Mouse (Mus musculus) lung, embryonic 15.5 days (tissue): ENCODE data around the gene Hoxd3. TPM values are rescaled to one million over a fixed set of nuclear protein-coding genes. Genes with fewer than 3 reads are reported as not detected.

Source experiments
- ATAC-seq: fragments of 200-750 bp; cut with Nextera tagmentation; 2 replicates; pipeline ENCODE4 v1.8.0; 2017; ENCODE audit warnings: moderate number of reproducible peaks, borderline replicate concordance; ENCODE audit not compliant: low FRiP score, low TSS enrichment; ENCODE audit errors: extremely low read depth
- H3K27ac ChIP-seq: fragments of 300-500 bp; sonication (generic); 2 replicates; pipeline ENCODE4 v1.5.1; 2015; ENCODE audit warnings: moderate library complexity, mild to moderate bottlenecking, inconsistent platforms
- H3K27me3 ChIP-seq: fragments of 300-500 bp; sonication (generic); 2 replicates; pipeline ENCODE4 v1.6.1; 2015; ENCODE audit warnings: inconsistent platforms
- H3K36me3 ChIP-seq: fragments of 300-500 bp; sonication (generic); 2 replicates; pipeline ENCODE4 v1.6.1; 2015; ENCODE audit warnings: inconsistent platforms
- H3K4me1 ChIP-seq: fragments of 300-500 bp; sonication (generic); 2 replicates; pipeline ENCODE4 v1.6.1; 2015; ENCODE audit warnings: inconsistent platforms
- H3K4me2 ChIP-seq: fragments of 300-500 bp; sonication (generic); 2 replicates; pipeline ENCODE4 v1.6.1; 2015; ENCODE audit warnings: inconsistent platforms, mild to moderate bottlenecking, moderate library complexity
- H3K4me3 ChIP-seq: fragments of 300-500 bp; sonication (generic); 2 replicates; pipeline ENCODE4 v1.5.1; 2015; ENCODE audit warnings: mild to moderate bottlenecking, inconsistent platforms
- H3K9ac ChIP-seq: fragments of 300-500 bp; sonication (generic); 2 replicates; pipeline ENCODE4 v1.6.1; 2015; ENCODE audit warnings: inconsistent platforms
- H3K9me3 ChIP-seq: fragments of 300-500 bp; sonication (generic); 2 replicates; pipeline ENCODE4 v1.6.1; 2016; ENCODE audit warnings: inconsistent platforms
- WGBS: fragments of 180-500 bp; shearing (Covaris S2); methylation state at CpG from one replicate; pipeline ENCODE4 v1.1.7; 2015; 5-methylcytosine and 5-hydroxymethylcytosine counted together
- polyA plus RNA-seq: library from polyadenylated mRNA; unstranded; fragments of >200 nt; fragmentation: Nextera tagmentation; extraction: Ambion mirVana; gene quantifications from 2 replicates; pipeline ENCODE4 v1.2.1, GENCODE M21; 2015

The Hoxd3 gene
- polyA plus RNA-seq, 1 experiment from 2014 or later: 0.67 TPM

DNA sequence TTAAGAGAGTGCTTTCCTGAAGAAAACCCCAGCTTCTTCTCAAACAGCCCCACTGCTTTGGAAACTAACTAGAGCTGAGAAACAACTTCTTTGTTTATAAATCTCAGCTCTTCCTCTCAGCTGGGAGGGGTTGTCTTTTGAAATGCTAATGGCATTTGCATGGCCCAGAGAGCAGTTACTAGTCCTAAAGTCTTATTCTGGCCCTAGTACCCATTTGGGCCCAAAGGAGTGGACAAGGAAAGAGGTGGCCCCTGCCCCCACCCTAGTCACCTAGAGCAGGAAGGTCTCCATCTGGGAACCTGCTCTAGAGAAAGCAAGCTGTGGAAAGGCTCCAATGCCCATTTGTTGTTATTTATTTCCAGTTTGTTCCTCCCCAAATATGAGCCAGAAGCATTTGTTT, 19.3 kb downstream of the Hoxd3 start:
- no peak overlapping the region for H3K4me3 ChIP-seq
- H3K9me3 ChIP-seq: no peaks in the 10 kb centered on the region
- no peak for ATAC-seq
- no peak overlapping the region for H3K4me2 ChIP-seq
- H3K27me3 ChIP-seq: peaks cover 99% of the 10 kb centered on the region
- H3K4me1 ChIP-seq: peaks cover 10% of the 10 kb centered on the region; the same call in 1 of the 2 replicates
- no peaks in the 10 kb centered on the region for H3K36me3 ChIP-seq
- no peak overlapping the region for H3K9ac ChIP-seq
- no peak overlapping the region for H3K27ac ChIP-seq

DNA sequence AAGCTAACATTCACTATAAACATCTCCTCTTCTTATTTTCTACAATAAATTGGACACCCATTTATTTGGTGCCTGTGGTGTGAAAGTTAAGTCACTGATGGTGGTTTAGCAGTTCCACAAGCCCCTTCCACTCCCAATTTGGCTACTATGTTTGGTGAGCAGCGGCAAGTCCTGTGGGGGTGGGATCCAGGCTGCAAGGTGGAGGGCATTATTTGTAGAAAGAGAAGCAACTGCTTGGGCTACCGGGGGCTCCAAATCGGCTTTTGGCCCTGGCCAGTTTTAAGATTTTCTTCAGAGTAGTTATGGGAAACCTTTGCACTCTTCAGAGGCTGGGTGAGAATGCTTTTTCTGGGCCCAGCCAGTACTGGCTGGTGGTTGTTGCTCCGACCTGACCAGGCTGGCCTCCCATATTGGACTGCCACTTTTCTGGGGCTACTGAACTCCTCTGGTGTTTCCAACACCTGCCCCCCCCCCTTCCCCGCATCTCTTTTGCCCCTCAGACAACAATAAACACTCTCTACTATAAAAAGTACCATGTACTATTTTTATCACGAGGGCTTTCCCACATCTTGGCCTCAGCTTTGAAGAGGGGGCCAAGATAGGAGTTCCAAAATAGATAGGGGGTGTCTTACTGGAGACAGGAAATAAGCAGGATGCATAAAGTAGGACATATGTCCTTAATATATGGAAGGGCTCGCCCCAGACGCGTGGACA, 20.2 kb downstream of the Hoxd3 start:
- no peak for ATAC-seq
- Histone ChIP-seq H3K36me3 (no peaks in the 10 kb centered on the region), H3K27me3 (peaks cover 99% of the 10 kb centered on the region), H3K9me3 (no peaks in the 10 kb centered on the region), H3K4me2 (no peak overlapping the region), H3K9ac (no peak overlapping the region), H3K27ac (no peak overlapping the region), H3K4me1 (peaks cover 12% of the 10 kb centered on the region; the same call in 1 of the 2 replicates), H3K4me3 (no peak overlapping the region)
- WGBS: 12% methylated on average over 9 of the region's 9 CpGs

DNA sequence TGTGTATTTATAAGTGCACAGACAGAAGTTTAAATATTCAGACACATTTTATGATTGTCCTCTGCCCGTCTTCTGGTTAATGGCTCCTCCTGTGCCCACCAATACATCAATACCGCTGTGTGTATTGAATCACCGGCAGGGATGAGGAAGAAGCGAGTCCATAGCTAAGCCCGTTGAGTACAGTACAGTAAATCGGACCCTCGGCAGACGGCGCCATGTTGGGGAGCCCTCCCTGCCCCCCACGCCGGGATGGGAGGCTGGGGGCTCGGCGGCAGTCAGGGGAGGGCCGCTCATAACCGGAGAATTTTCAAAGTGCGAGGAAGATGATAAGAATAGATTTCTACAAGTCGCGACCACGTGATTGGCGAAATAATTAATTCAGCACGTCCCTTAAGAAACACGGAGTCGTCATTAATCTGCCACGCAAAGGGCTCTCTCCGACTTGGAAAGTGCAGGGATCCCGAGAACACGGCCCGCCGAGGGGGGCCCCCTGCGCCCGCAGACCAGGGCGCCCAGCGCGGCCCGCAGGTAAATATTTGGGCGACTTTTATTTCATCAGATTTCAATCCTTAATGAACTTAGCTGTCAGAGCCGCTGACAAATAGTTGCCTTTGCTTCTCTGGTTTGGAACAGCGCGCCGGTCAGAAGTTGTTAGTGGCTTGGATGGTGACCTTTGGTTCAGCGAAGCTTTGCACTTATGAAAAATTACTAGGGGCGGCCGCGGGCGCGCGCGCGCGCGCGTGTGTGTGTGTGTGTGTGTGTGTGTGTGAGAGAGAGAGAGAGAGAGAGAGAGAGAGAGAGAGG, 21.0 kb downstream of the Hoxd3 start:
- Histone ChIP-seq H3K27ac (no peak overlapping the region), H3K9me3 (no peaks in the 10 kb centered on the region), H3K4me2 (0 out of 2 replicates have a peak overlapping the region, but pooled peaks have one; percentile 10), H3K4me1 (peaks cover 12% of the 10 kb centered on the region; the same call in 1 of the 2 replicates), H3K9ac (no peak overlapping the region), H3K27me3 (peaks cover 99% of the 10 kb centered on the region), H3K36me3 (no peaks in the 10 kb centered on the region), H3K4me3 (peak overlapping the region; percentile 8; the same call in 1 of the 2 replicates)
- WGBS: under 1% methylated on average over 52 of the region's 52 CpGs
- no peak for ATAC-seq

DNA sequence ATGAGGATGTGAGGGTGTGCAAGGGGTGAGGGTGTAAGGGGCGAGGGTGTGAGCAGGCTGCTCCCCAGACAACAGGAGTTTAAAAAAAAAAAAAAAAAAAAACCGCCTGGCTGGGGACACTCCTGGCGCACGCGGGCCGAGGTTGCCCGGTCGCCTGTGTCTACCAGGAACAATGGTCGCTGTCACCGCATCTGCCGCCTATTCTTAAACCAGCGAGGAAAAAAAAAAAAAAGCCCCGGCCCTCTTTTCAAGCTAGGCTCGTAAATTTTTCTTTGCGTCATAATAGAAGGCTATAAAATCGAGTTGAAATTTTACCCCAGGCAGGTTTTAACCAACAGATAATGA, 21.6 kb downstream of the Hoxd3 start:
- H3K9ac ChIP-seq: no peak overlapping the region
- ATAC-seq: no peak
- no peak overlapping the region for H3K4me2 ChIP-seq
- H3K4me1 ChIP-seq: peaks cover 12% of the 10 kb centered on the region; the same call in 1 of the 2 replicates
- 4% methylated on average over 14 of the region's 16 CpGs for WGBS
- H3K4me3 ChIP-seq: no peak overlapping the region
- peaks cover 99% of the 10 kb centered on the region for H3K27me3 ChIP-seq
- no peaks in the 10 kb centered on the region for H3K9me3 ChIP-seq
- H3K36me3 ChIP-seq: no peaks in the 10 kb centered on the region
- no peak overlapping the region for H3K27ac ChIP-seq

DNA sequence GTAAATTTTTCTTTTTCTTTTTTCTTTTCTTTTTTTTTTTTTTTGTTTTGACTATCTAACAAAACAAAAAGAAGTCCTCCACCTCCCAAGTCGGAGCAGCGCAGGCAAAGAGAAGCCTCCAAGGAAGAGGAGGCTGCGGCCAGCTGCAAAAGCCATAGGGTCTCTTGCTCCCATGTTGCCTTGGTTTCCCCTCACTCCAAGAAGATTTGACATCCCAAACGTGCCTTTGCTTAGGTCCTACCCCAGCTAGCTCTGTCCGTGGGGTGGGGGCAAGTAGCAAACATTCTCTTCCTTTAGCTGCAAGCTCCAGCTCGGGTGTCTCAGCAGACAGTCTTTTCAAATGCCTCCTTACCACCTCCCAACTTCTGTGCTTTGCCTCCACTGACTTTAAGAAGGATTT, 22.0 kb downstream of the Hoxd3 start:
- H3K4me1 ChIP-seq: peaks cover 12% of the 10 kb centered on the region; the same call in 1 of the 2 replicates
- H3K27ac ChIP-seq: no peak overlapping the region
- H3K4me3 ChIP-seq: no peak overlapping the region
- 4% methylated on average over 6 of the region's 6 CpGs for WGBS
- H3K36me3 ChIP-seq: no peaks in the 10 kb centered on the region
- no peak for ATAC-seq
- no peak overlapping the region for H3K9ac ChIP-seq
- no peaks in the 10 kb centered on the region for H3K9me3 ChIP-seq
- peaks cover 99% of the 10 kb centered on the region for H3K27me3 ChIP-seq
- H3K4me2 ChIP-seq: no peak overlapping the region

DNA sequence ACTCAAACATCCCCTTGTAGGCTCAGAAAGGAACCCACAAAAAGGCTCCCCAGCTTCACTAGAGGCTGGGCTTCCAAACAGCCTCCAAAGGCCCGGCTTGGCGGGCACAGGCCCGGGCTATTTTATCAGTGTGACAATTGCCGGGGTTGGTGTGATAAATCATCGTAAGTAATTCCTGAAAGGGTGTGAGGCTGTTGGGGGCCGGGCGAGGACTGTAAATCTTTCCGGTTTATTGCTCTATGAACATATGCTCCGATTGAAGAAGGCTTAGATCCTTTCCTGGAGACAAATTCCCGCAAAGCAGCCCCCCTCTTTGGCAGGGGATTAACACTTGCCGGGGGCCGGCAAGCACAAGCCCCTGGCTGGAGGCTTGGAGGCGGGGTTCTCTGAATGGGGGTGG, 22.7 kb downstream of the Hoxd3 start:
- no peak overlapping the region for H3K4me2 ChIP-seq
- H3K9ac ChIP-seq: no peak overlapping the region
- H3K27ac ChIP-seq: no peak overlapping the region
- no peaks in the 10 kb centered on the region for H3K9me3 ChIP-seq
- H3K4me1 ChIP-seq: peaks cover 12% of the 10 kb centered on the region; the same call in 1 of the 2 replicates
- WGBS: 3% methylated on average over 13 of the region's 13 CpGs
- no peak for ATAC-seq
- H3K27me3 ChIP-seq: peaks cover 99% of the 10 kb centered on the region
- H3K36me3 ChIP-seq: no peaks in the 10 kb centered on the region
- H3K4me3 ChIP-seq: no peak overlapping the region

DNA sequence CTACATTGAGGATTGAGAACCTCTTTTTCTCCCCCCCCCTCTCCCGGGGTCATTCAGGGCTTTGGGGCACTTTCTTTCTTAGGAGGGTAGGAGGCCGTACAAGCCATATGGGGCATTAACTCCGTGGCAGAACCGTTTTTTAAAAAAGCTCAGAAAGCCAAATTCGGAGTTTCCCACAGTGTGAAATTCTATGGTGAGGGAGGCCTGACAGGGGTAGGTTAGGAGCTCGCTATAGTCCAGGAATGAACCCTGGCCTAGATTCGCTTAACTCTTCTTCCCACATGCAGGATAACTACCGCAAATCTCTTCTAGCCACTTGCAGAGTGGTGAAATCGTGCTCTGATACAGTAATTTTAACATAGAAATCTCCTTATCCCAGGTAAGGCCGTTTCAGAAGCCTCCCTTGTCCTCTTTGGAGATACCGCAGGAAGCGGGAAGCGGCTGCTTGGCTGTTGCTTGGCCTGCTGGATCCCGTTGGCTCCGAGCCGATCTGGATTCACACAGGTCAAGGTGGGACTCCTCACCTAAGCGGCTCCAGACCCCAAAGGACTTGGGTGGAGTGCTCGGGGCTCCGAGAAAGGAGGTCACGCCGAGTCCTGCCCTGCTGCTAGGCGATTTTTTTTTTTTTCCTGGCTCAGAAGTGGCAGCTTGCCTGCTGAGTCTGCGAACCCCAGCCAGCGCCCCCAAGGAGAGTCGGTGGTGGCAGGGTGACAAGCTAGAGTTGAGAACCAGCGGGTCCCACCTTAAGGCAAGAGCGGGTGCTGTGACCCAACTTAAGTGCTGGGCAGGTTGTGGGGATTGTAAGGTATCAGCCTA, 23.5 kb downstream of the Hoxd3 start:
- no peak for ATAC-seq
- Histone ChIP-seq H3K36me3 (no peaks in the 10 kb centered on the region), H3K9ac (no peak overlapping the region), H3K4me2 (no peak overlapping the region; the same call in 1 of the 2 replicates), H3K27ac (no peak overlapping the region), H3K9me3 (no peaks in the 10 kb centered on the region), H3K27me3 (peaks cover 100% of the 10 kb centered on the region), H3K4me3 (no peak overlapping the region), H3K4me1 (peaks cover 13% of the 10 kb centered on the region)
- 5% methylated on average over 27 of the region's 27 CpGs for WGBS

DNA sequence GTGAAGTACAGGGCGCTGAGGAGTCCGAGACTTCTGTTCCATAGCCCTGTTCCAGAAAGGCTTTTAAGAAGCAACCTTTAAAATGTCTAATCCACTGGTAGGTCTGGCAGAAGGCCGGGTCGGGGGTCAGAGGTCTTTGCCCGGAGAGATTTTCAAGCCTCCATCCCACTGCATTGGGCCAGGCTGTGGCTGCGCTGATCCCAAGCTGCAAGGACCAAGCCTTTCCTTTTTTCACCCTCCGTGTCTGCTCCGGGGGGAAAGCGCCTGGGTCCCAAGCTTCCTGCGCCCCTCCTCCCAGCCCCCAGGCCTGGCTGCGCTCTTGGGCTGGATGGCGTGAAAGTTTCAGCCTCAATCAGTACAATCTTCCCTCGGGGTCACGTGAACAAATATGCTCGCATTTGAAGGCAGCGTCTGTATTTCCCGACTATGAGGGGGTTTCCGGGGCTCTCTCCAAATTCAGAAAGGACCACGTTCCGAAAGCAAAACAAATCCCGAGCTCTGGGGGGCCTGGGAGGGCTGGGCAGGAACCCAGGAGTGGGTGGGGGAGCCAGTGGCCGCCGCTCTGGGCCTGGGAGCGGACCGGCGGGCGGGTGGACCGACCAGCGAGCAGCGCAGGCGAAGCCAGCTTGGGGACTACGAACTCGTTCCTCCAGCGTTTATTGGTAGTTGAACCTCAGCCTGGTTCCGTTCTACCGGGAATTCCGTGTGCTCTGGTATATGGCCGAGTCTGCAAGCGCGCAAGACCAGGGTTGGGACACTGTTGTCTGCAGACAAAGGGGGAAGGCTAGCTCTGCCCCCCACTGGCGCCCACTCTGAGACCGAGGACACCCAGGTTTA, 24.3 kb downstream of the Hoxd3 start:
- Histone ChIP-seq H3K27ac (no peak overlapping the region), H3K4me1 (peaks cover 17% of the 10 kb centered on the region), H3K9me3 (no peaks in the 10 kb centered on the region), H3K9ac (no peak overlapping the region), H3K4me3 (peak overlapping the region; percentile 19), H3K27me3 (peaks cover 100% of the 10 kb centered on the region), H3K4me2 (peak overlapping the region; percentile 28), H3K36me3 (no peaks in the 10 kb centered on the region)
- under 1% methylated on average over 42 of the region's 42 CpGs for WGBS
- no peak for ATAC-seq

DNA sequence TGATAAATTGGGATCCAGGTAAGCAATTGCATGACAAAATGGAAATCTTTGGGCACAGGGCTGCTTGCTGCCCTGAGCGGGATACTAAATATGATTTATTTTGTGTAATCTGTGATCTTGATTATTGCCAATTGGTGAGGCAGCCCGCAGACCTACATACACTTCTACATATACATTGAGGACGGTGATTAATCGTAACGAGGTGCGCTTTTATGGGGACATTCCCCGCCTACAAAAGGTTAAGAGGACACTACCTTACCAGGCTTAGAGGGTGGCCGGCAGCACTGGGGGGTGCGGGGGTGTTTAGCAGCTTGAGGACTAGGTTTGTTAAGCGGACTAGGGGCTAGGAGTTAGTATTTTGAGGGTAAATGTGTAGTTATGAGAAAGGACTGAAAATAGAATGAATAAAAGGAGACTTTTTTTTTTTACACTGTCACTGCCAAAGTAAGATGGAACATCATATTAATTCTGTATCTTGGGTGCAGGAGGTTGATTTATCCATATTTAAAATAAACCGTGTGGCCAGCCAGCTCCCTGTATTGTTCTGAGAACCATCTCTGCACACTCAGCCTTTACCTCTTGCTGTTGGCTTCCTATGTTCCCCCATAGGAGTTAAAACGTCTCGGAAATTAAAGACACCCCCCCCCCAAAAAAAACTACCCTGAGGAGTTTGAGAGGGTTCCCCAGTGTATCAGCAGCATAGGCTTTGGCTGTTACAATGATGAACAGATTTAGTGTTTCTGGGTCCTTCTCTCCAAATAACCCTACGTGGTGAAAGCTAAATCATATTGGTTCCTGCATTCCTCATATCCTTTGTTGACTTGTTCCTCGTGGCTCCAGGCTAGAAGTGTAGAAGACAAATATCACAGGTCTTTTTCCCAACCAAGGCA, 25.2 kb downstream of the Hoxd3 start:
- Histone ChIP-seq H3K9me3 (no peaks in the 10 kb centered on the region), H3K36me3 (no peaks in the 10 kb centered on the region), H3K9ac (no peak overlapping the region), H3K4me3 (peak overlapping the region; percentile 19; the same call in 1 of the 2 replicates), H3K4me2 (no peak overlapping the region), H3K4me1 (peaks cover 17% of the 10 kb centered on the region), H3K27me3 (peaks cover 99% of the 10 kb centered on the region), H3K27ac (no peak overlapping the region)
- 5% methylated on average over 15 of the region's 15 CpGs for WGBS
- ATAC-seq: no peak

DNA sequence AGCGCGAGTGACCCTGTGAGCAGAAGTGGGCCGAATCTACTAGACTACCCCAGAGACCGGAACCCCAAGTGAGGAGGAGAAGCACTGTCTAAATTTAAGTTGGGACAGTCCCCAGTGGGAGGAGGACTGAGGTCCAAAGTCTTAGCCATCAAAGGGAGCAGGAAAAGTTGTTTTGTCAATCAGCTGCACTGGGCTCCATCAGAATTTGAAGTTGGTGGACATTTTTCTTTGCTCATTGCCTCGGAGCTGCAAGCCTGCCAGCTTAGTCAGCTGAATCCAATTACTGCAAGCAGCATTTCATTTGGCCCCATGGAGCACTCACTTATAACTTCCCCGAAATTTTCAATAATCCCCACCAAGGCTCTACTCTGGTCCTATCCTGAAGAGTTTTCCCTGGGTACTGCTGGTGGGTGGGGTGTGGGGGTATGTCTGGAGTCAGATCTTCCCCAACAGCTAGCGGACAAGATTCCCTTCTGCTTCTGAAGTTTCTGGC, 25.9 kb downstream of the Hoxd3 start:
- Histone ChIP-seq H3K27ac (no peak overlapping the region), H3K36me3 (no peaks in the 10 kb centered on the region), H3K4me3 (no peak overlapping the region), H3K4me1 (peaks cover 15% of the 10 kb centered on the region), H3K27me3 (peaks cover 99% of the 10 kb centered on the region), H3K9ac (no peak overlapping the region), H3K9me3 (no peaks in the 10 kb centered on the region), H3K4me2 (no peak overlapping the region)
- WGBS: 5% methylated on average over 7 of the region's 7 CpGs
- no peak for ATAC-seq
